Mouse (Mus musculus) embryonic fibroblast, embryonic 13.5 days (primary cell): ENCODE data around the gene Itpr1.

Source experiments
- CTCF ChIP-seq: IDR thresholded peaks from 2 replicates; pipeline ENCODE4 v1.5.1; 2011; ENCODE audit warnings: mild to moderate bottlenecking, control low read depth, low read length, moderate library complexity, borderline replicate concordance; ENCODE audit not compliant: insufficient read depth
- POLR2A ChIP-seq: IDR thresholded peaks from 2 replicates; pipeline ENCODE4 v1.6.1; 2011; ENCODE audit warnings: low read depth, mild to moderate bottlenecking, control low read depth, low read length, moderate library complexity

DNA sequence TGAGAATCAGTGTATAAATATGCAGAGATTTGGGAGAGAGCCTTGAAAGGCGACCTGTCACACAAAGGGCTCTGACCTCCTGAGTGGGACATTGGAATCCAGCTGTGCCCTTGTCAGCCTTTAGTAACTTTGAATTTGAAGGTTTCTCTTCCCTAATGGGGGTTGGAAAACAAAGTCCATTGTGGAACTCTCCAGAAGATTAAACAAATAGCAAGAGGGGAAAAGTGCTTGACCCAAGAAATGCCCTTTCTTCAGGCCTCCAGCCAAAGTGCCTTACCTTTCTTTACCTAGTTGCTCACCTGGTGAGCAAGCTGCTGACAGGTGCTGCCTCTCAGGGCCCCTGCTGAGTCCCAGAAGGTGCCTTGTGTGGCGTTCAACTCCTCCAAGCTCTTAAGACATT lies 236.0 kb downstream of the Itpr1 start:
- no peak for TF ChIP-seq CTCF
- no peak for TF ChIP-seq POLR2A
